Mouse (Mus musculus): ENCODE results near the gene Pip5k1b. TPM values are rescaled to one million over a fixed set of nuclear protein-coding genes. Genes with fewer than 3 reads are reported as not detected.

The Pip5k1b gene
- polyA plus RNA-seq, 2 experiments = 0.83 to 1.4 TPM

GRCm38 (mm10) chr19:24543386-24544350, 12.0 kb downstream of the Pip5k1b start:
- H3K4me2 ChIP-seq (replicated peaks; ENCODE audit: low read depth, low read length, severe bottlenecking) = no peak overlapping the region
- no peaks in the 10 kb centered on the region for H3K9me3 ChIP-seq (ENCODE audit: control insufficient read depth, low read length)
- WGBS = 80% methylated on average over 14 of the region's 14 CpGs
- ATAC-seq (ENCODE audit: low FRiP score, low read depth) = no peak
- H3K36me3 ChIP-seq (ENCODE audit: control insufficient read depth, insufficient read depth, low read length) = no peaks in the 10 kb centered on the region
- no peak overlapping the region for H3K4me3 ChIP-seq (replicated peaks; ENCODE audit: low read length)
- no peaks in the 10 kb centered on the region for H3K27me3 ChIP-seq (ENCODE audit: control insufficient read depth, insufficient read depth, low read length)
- no peak overlapping the region for H3K9ac ChIP-seq (ENCODE audit: low read depth, low read length, severe bottlenecking)
- no peak for TF ChIP-seq POLR2A (IDR thresholded peaks at IDR 0.05; ENCODE audit: borderline replicate concordance, extremely low read depth, insufficient read depth, insufficient read length)
- no peak for DNase-seq (ENCODE audit: low spot score)
- no peaks in the 10 kb centered on the region for H3K4me1 ChIP-seq (ENCODE audit: control insufficient read depth, insufficient read depth, low read length)
- H3K27ac ChIP-seq (replicated peaks; ENCODE audit: low read depth, low read length) = no peak overlapping the region

- Histone ChIP-seq H3K9me3 (ENCODE audit: control insufficient read depth, low read length) (no peaks in the 10 kb centered on the region), H3K9ac (ENCODE audit: low read depth, low read length, severe bottlenecking) (no peak overlapping the region), H3K4me3 (replicated peaks; ENCODE audit: low read length) (no peak overlapping the region), H3K4me1 (ENCODE audit: control insufficient read depth, insufficient read depth, low read length) (no peaks in the 10 kb centered on the region), H3K27me3 (ENCODE audit: control insufficient read depth, insufficient read depth, low read length) (no peaks in the 10 kb centered on the region), H3K36me3 (ENCODE audit: control insufficient read depth, insufficient read depth, low read length) (no peaks in the 10 kb centered on the region), H3K4me2 (replicated peaks; ENCODE audit: low read depth, low read length, severe bottlenecking) (no peak overlapping the region), H3K27ac (replicated peaks; ENCODE audit: low read depth, low read length) (no peak overlapping the region)
- DNase-seq (ENCODE audit: low spot score) = no peak
- WGBS = 92% methylated on average over 7 of the region's 7 CpGs
- no peak for ATAC-seq (ENCODE audit: low FRiP score, low read depth)
- no peak for TF ChIP-seq POLR2A (IDR thresholded peaks at IDR 0.05; ENCODE audit: borderline replicate concordance, extremely low read depth, insufficient read depth, insufficient read length)
Measured at GRCm38 (mm10) chr19:24542293-24542675, 13.4 kb downstream of the Pip5k1b start.

- Histone ChIP-seq H3K36me3 (ENCODE audit: control insufficient read depth, insufficient read depth, low read length) (no peaks in the 10 kb centered on the region), H3K4me3 (replicated peaks; ENCODE audit: low read length) (no peak overlapping the region), H3K4me1 (ENCODE audit: control insufficient read depth, insufficient read depth, low read length) (no peaks in the 10 kb centered on the region), H3K27ac (replicated peaks; ENCODE audit: low read depth, low read length) (no peak overlapping the region), H3K9ac (ENCODE audit: low read depth, low read length, severe bottlenecking) (no peak overlapping the region), H3K9me3 (ENCODE audit: control insufficient read depth, low read length) (no peaks in the 10 kb centered on the region), H3K4me2 (replicated peaks; ENCODE audit: low read depth, low read length, severe bottlenecking) (no peak overlapping the region), H3K27me3 (ENCODE audit: control insufficient read depth, insufficient read depth, low read length) (no peaks in the 10 kb centered on the region)
- no peak for ATAC-seq (ENCODE audit: low FRiP score, low read depth)
- TF ChIP-seq POLR2A (IDR thresholded peaks at IDR 0.05; ENCODE audit: borderline replicate concordance, extremely low read depth, insufficient read depth, insufficient read length) = no peak
- WGBS = 71% methylated on average over 17 of the region's 17 CpGs
- peak; percentile 37 for DNase-seq (ENCODE audit: low spot score)
Measured at GRCm38 (mm10) chr19:24541669-24542292, 13.9 kb downstream of the Pip5k1b start.

- Histone ChIP-seq H3K9ac (ENCODE audit: low read depth, low read length, severe bottlenecking) (no peak overlapping the region), H3K9me3 (ENCODE audit: control insufficient read depth, low read length) (no peaks in the 10 kb centered on the region), H3K27ac (replicated peaks; ENCODE audit: low read depth, low read length) (no peak overlapping the region), H3K4me2 (replicated peaks; ENCODE audit: low read depth, low read length, severe bottlenecking) (no peak overlapping the region), H3K4me1 (ENCODE audit: control insufficient read depth, insufficient read depth, low read length) (no peaks in the 10 kb centered on the region), H3K4me3 (replicated peaks; ENCODE audit: low read length) (no peak overlapping the region), H3K36me3 (ENCODE audit: control insufficient read depth, insufficient read depth, low read length) (no peaks in the 10 kb centered on the region), H3K27me3 (ENCODE audit: control insufficient read depth, insufficient read depth, low read length) (no peaks in the 10 kb centered on the region)
- no peak for TF ChIP-seq POLR2A (IDR thresholded peaks at IDR 0.05; ENCODE audit: borderline replicate concordance, extremely low read depth, insufficient read depth, insufficient read length)
- WGBS = 86% methylated on average over 10 of the region's 10 CpGs
- DNase-seq (ENCODE audit: low spot score) (no peak), ATAC-seq (ENCODE audit: low FRiP score, low read depth) (no peak)
Measured at GRCm38 (mm10) chr19:24540952-24541668, 14.6 kb downstream of the Pip5k1b start.

- Histone ChIP-seq H3K27ac (replicated peaks; ENCODE audit: low read depth, low read length) (no peak overlapping the region), H3K9ac (ENCODE audit: low read depth, low read length, severe bottlenecking) (no peak overlapping the region), H3K27me3 (ENCODE audit: control insufficient read depth, insufficient read depth, low read length) (no peaks in the 10 kb centered on the region), H3K4me2 (replicated peaks; ENCODE audit: low read depth, low read length, severe bottlenecking) (no peak overlapping the region), H3K36me3 (ENCODE audit: control insufficient read depth, insufficient read depth, low read length) (no peaks in the 10 kb centered on the region), H3K4me1 (ENCODE audit: control insufficient read depth, insufficient read depth, low read length) (no peaks in the 10 kb centered on the region), H3K4me3 (replicated peaks; ENCODE audit: low read length) (no peak overlapping the region), H3K9me3 (ENCODE audit: control insufficient read depth, low read length) (no peaks in the 10 kb centered on the region)
- no peak for TF ChIP-seq POLR2A (IDR thresholded peaks at IDR 0.05; ENCODE audit: borderline replicate concordance, extremely low read depth, insufficient read depth, insufficient read length)
- ATAC-seq (ENCODE audit: low FRiP score, low read depth) = no peak
- DNase-seq (ENCODE audit: low spot score) = no peak
- 71% methylated on average over 1 of the region's 1 CpGs for WGBS
Measured at GRCm38 (mm10) chr19:24539041-24539440, 16.6 kb downstream of the Pip5k1b start.

Measured in limb, embryonic 14.5 days (tissue).